Mouse (Mus musculus): Measurements from ENCODE around the gene Il17rd. TPM values are rescaled to one million over a fixed set of nuclear protein-coding genes. Genes with fewer than 3 reads are reported as not detected.

Il17rd gene
- total RNA-seq (2021) (1 to 10 TPM; 3.2 to 4.5 TPM), polyA plus RNA-seq (2012; rRNA removed) (2.1 and 3.8 TPM in 2 replicates)
- long read RNA-seq, partial matches to known transcripts = 0 of 2 reads
- long read RNA-seq, other reads (novel, unspliced or antisense) = 2 of 2 reads

DNA sequence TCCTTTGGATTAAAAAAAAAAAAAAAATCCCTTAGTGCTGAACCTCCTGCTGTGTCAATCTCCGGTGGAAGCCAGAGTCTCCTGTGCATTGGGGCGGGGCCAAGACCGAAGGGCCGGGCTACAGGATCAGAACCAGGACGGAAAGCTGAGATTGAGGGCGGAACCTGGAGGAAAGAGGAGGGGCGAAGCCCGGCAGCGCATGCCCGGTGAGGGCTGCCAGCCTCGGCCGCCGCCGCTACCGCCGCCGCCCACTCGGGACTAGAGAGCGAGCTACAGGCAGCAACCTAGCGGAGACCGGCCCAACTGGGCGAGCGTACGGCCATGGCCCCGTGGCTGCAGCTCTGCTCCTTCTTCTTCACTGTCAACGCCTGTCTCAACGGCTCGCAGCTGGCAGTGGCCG is at the start of gene Il17rd:
Gene Il17rd, plus strand, starts transcription at position 159 of the 400 bp plus-strand sequence.
- intact Hi-C loops (cut with DNase I) = loop anchor here (10.0 kb wide), 1 partner anchor 386 kb away; the partner anchor contains the start of gene Fam208a
- H3K27ac ChIP-seq = peak within 1 kb of the TSS; percentile 84
- WGBS = under 1% methylated on average over 29 of the region's 29 CpGs

DNA sequence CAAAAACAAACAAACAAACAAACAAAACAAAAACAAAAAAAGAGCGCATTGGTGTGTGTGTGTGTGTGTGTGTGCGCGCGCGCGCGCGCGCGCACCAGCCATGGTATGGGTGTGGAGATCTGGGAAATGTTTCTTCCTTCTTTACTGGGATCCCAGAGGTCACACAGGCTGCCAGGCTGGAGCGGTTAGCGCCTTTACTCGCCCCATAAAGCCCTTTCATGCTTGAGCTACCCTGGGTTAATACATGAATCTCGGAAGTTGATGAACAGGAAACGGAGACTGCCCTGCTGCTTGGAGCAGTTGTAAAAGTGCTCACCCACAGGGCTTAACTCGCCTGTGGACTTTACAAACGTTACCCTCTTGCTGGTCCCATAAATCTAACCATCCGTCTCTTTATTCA is 47.1 kb upstream of the Il17rd start:
- intact Hi-C loops (cut with DNase I) = no loop called here
- no peak overlapping the region for H3K9ac ChIP-seq (ENCODE audit: low read depth, low read length)
- H3K27ac ChIP-seq = no peak overlapping the region
- 84% methylated on average over 18 of the region's 18 CpGs for WGBS
- no peak overlapping the region for H3K4me3 ChIP-seq
- TF ChIP-seq POLR2A (IDR thresholded peaks at IDR 0.05; ENCODE audit: insufficient read depth, low read depth, low read length) = no peak
- TF ChIP-seq EP300 (IDR thresholded peaks at IDR 0.05; ENCODE audit: insufficient read depth, low read depth, low read length) = no peak
- TF ChIP-seq CTCF (IDR thresholded peaks at IDR 0.05) = no peak
- H3K79me2 ChIP-seq (replicated peaks; ENCODE audit: control insufficient read depth, insufficient read depth, low read length) = no peaks in the 10 kb centered on the region
- no peaks in the 10 kb centered on the region; the same call in 1 of the 2 replicates for H3K36me3 ChIP-seq (ENCODE audit: control insufficient read depth, insufficient read depth, low read length)
- H3K27me3 ChIP-seq (ENCODE audit: control insufficient read depth, insufficient read depth, low read length) = no peaks in the 10 kb centered on the region
- no peak for DNase-seq
- peaks cover 2% of the 10 kb centered on the region; the same call in 1 of the 2 replicates for H3K4me1 ChIP-seq (ENCODE audit: control insufficient read depth, insufficient read depth, low read length)

More for the DNA sequence above, at the start of gene Il17rd:
- peaks cover 4% of the 10 kb centered on the region for H3K4me1 ChIP-seq (ENCODE audit: control insufficient read depth, insufficient read depth, low read length)
- no peaks in the 10 kb centered on the region for H3K27me3 ChIP-seq (ENCODE audit: control insufficient read depth, insufficient read depth, low read length)
- peak; percentile 95 to 96 for DNase-seq
- peak within 1 kb of the TSS; percentile 97 for H3K9ac ChIP-seq (ENCODE audit: low read depth, low read length)
- H3K4me3 ChIP-seq = peak within 1 kb of the TSS; percentile 82
- H3K79me2 ChIP-seq (replicated peaks; ENCODE audit: control insufficient read depth, insufficient read depth, low read length) = no peaks in the 10 kb centered on the region
- TF ChIP-seq EP300 (IDR thresholded peaks at IDR 0.05; ENCODE audit: insufficient read depth, low read depth, low read length) (0 out of 2 replicates have a peak, but pooled peaks have one; percentile 38), POLR2A (IDR thresholded peaks at IDR 0.05; ENCODE audit: insufficient read depth, low read depth, low read length) (peak; percentile 79), CTCF (IDR thresholded peaks at IDR 0.05) (peak; percentile 34)
- no peaks in the 10 kb centered on the region; the same call in 1 of the 2 replicates for H3K36me3 ChIP-seq (ENCODE audit: control insufficient read depth, insufficient read depth, low read length)

DNA sequence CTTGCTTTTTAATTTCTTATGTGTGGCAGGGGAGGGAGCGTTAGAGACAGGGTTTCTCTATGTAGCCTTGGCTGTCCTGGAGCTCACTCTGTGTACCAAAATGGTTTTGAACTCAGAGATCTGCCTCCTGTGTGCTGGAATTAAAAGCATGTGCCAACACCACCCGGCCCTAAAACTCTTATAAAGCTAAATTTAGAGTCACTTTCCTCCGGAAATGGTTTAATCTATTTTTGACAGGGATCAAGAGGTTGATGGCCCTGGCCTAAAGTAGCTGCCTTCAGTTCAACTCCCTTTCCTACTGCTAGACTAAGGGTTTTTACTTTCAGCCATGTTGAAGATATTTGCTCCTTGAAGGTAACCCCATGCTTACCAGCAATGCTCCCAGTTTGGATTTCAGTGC is 45.3 kb upstream of the Il17rd start:
- Histone ChIP-seq H3K4me1 (ENCODE audit: control insufficient read depth, insufficient read depth, low read length) (peaks cover 2% of the 10 kb centered on the region; the same call in 1 of the 2 replicates), H3K27me3 (ENCODE audit: control insufficient read depth, insufficient read depth, low read length) (no peaks in the 10 kb centered on the region), H3K9ac (ENCODE audit: low read depth, low read length) (no peak overlapping the region), H3K4me3 (no peak overlapping the region), H3K36me3 (ENCODE audit: control insufficient read depth, insufficient read depth, low read length) (no peaks in the 10 kb centered on the region; the same call in 1 of the 2 replicates), H3K27ac (no peak overlapping the region), H3K79me2 (replicated peaks; ENCODE audit: control insufficient read depth, insufficient read depth, low read length) (no peaks in the 10 kb centered on the region)
- 23% methylated on average over 3 of the region's 3 CpGs for WGBS
- no peak for DNase-seq
- TF ChIP-seq EP300 (IDR thresholded peaks at IDR 0.05; ENCODE audit: insufficient read depth, low read depth, low read length) (no peak), POLR2A (IDR thresholded peaks at IDR 0.05; ENCODE audit: insufficient read depth, low read depth, low read length) (no peak), CTCF (IDR thresholded peaks at IDR 0.05) (no peak)
- intact Hi-C loops (cut with DNase I) = no loop called here

DNA sequence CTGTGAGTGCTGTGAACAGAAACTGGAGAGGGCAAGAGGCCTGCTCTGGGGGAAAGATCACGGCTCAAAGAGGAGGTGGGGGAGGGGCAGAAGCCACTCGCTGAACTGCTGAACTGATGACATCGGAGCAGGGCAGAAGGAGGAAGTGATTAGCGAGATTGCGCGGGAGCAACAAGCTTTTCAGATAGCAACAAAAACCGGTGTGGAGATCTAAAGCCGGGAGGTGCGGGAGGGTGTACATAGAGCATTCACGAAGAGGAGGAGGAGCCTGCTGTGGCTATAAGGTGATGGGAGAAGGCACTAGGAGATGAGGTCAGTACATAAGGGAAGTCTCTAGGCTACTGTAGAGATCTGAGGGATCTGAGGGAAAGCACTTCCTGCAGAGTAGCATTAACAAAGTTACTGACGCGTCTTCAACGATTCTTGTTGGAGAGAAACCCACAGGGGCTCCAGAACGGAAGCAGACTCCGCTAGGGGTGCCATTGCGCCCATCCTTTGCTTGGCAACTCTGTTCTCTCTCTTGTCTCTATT is 44.5 kb upstream of the Il17rd start, which contains the start of gene Hesx1:
Gene Hesx1, plus strand, starts transcription at position 206 of the 531 bp plus-strand sequence.
- intact Hi-C loops (cut with DNase I) = no loop called here
- peak within 1 kb of the TSS; percentile 45 for H3K4me3 ChIP-seq
- no peaks in the 10 kb centered on the region; the same call in 1 of the 2 replicates for H3K36me3 ChIP-seq (ENCODE audit: control insufficient read depth, insufficient read depth, low read length)
- no peaks in the 10 kb centered on the region for H3K27me3 ChIP-seq (ENCODE audit: control insufficient read depth, insufficient read depth, low read length)
- 6% methylated on average over 16 of the region's 16 CpGs for WGBS
- H3K4me1 ChIP-seq (ENCODE audit: control insufficient read depth, insufficient read depth, low read length) = peaks cover 2% of the 10 kb centered on the region; the same call in 1 of the 2 replicates
- peak within 1 kb of the TSS; percentile 9 for H3K9ac ChIP-seq (ENCODE audit: low read depth, low read length)
- no peak within 1 kb of the TSS for H3K27ac ChIP-seq
- no peaks in the 10 kb centered on the region for H3K79me2 ChIP-seq (replicated peaks; ENCODE audit: control insufficient read depth, insufficient read depth, low read length)
- peak; percentile 38 to 49 for DNase-seq
- TF ChIP-seq EP300 (IDR thresholded peaks at IDR 0.05; ENCODE audit: insufficient read depth, low read depth, low read length) (no peak), POLR2A (IDR thresholded peaks at IDR 0.05; ENCODE audit: insufficient read depth, low read depth, low read length) (no peak), CTCF (IDR thresholded peaks at IDR 0.05) (peak; percentile 36)

DNA sequence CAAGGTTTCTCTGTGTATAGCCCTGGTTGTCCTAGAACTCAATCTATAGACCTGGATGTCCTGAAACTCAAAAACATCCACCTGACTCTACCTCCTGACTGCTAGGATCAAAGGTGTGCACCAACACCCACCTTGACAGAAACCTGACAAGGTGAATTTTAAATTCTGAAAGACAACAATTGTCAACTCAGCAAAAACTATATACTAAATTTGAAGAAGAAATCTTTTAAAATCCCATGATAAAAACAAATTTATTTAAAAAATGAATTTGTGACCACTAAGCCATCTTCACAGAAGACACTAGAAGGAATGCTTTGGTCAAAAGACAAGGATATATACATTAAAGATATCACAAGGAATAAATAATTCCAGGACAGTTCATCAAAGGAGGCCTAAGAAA is 42.5 kb upstream of the Il17rd start:
- Histone ChIP-seq H3K4me1 (ENCODE audit: control insufficient read depth, insufficient read depth, low read length) (peaks cover 2% of the 10 kb centered on the region; the same call in 1 of the 2 replicates), H3K9ac (ENCODE audit: low read depth, low read length) (no peak overlapping the region), H3K36me3 (ENCODE audit: control insufficient read depth, insufficient read depth, low read length) (no peaks in the 10 kb centered on the region; the same call in 1 of the 2 replicates), H3K27me3 (ENCODE audit: control insufficient read depth, insufficient read depth, low read length) (no peaks in the 10 kb centered on the region), H3K79me2 (replicated peaks; ENCODE audit: control insufficient read depth, insufficient read depth, low read length) (no peaks in the 10 kb centered on the region), H3K27ac (no peak overlapping the region), H3K4me3 (no peak overlapping the region)
- DNase-seq = no peak
- no peak for TF ChIP-seq CTCF (IDR thresholded peaks at IDR 0.05)
- TF ChIP-seq POLR2A (IDR thresholded peaks at IDR 0.05; ENCODE audit: insufficient read depth, low read depth, low read length) = no peak
- TF ChIP-seq EP300 (IDR thresholded peaks at IDR 0.05; ENCODE audit: insufficient read depth, low read depth, low read length) = no peak
- intact Hi-C loops (cut with DNase I) = no loop called here

DNA sequence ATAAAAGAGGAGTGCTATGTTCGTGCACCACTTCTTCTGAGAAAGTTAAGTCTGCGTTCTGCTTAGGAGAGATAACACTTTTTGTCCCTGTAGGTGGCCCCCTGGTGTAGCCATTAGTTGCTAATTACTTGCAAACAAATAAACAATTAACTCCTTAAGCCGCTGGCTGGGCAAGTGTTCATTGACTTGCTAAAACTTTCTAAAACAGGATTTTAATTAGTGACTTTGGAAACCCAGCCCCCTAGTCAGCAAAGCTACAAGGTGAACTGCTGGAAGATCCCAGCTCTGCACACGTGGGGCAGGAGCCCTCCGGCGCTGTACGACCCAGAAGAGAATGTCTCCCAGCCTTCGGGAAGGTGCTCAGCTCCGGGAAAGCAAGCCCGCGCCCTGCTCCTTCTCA is 38.4 kb upstream of the Il17rd start:
- Histone ChIP-seq H3K36me3 (ENCODE audit: control insufficient read depth, insufficient read depth, low read length) (no peaks in the 10 kb centered on the region), H3K4me1 (ENCODE audit: control insufficient read depth, insufficient read depth, low read length) (no peaks in the 10 kb centered on the region), H3K9ac (ENCODE audit: low read depth, low read length) (no peak overlapping the region), H3K79me2 (replicated peaks; ENCODE audit: control insufficient read depth, insufficient read depth, low read length) (no peaks in the 10 kb centered on the region), H3K27me3 (ENCODE audit: control insufficient read depth, insufficient read depth, low read length) (no peaks in the 10 kb centered on the region), H3K27ac (no peak overlapping the region), H3K4me3 (no peak overlapping the region)
- WGBS = 13% methylated on average over 11 of the region's 11 CpGs
- intact Hi-C loops (cut with DNase I) = no loop called here
- no peak for DNase-seq
- no peak for TF ChIP-seq EP300 (IDR thresholded peaks at IDR 0.05; ENCODE audit: insufficient read depth, low read depth, low read length)
- TF ChIP-seq CTCF (IDR thresholded peaks at IDR 0.05) = no peak
- no peak for TF ChIP-seq POLR2A (IDR thresholded peaks at IDR 0.05; ENCODE audit: insufficient read depth, low read depth, low read length)

All from heart, adult 2 months (tissue).